Mouse (Mus musculus): ENCODE measurements around the gene Madd. TPM values are rescaled to one million over a fixed set of nuclear protein-coding genes. Genes with fewer than 3 reads are reported as not detected.

Gene Madd
- polyA plus RNA-seq (2015; fragmentation: Nextera tagmentation; extraction: Ambion mirVana) = 62.1 and 66.8 TPM in 2 replicates

DNA sequence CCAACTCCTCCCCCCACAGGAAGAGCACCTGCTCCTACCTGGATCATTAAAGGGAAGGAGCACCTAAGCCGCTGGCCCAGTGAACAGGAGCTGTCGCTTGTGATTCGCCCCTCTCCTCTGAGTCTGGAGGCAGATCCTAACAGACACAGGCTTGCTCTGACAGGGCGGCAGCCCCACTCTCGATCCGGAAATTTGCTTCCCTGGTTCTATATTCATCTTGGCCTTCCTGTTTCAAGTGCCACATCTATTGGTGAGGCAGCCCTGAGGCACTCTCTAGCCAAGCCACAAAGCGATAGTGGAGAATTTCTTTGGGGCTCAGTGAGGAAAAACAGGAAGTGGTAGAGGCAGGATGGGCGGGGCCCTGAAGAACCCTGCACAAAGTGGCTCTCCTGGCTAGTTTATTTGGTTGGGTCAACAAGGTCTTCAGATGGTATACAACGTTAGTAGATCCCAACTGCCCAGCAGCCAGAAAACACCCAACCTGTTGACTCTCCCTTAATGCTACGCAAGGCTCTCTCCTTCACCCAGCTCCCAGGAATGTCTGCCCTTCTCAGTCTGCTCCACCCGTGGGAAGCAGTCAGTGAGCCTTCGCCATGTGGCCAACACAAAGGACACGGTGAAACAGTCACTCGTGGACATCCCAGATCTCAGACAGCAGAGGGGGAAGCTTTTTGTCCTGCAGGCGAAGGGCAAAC lies at the start of gene Madd:
Gene Madd (minus strand): TSS at position 127 of the 695 bp plus-strand sequence.
- Histone ChIP-seq H3K4me1 (ENCODE audit: control insufficient read depth, insufficient read depth, low read length) (peaks cover 25% of the 10 kb centered on the region), H3K4me2 (ENCODE audit: low read length) (peak within 1 kb of the TSS; percentile 87), H3K27me3 (ENCODE audit: control insufficient read depth, insufficient read depth, low read depth, low read length) (no peaks in the 10 kb centered on the region), H3K9me3 (replicated peaks; ENCODE audit: control insufficient read depth, low read length, poor library complexity, severe bottlenecking) (no peaks in the 10 kb centered on the region), H3K36me3 (ENCODE audit: control insufficient read depth, insufficient read depth, low read length) (no peaks in the 10 kb centered on the region), H3K27ac (ENCODE audit: low read length) (peak within 1 kb of the TSS; percentile 96), H3K9ac (ENCODE audit: low read depth, low read length) (peak within 1 kb of the TSS; percentile 94), H3K4me3 (ENCODE audit: low read depth, low read length) (peak within 1 kb of the TSS; percentile 94)
- WGBS = 69% methylated on average over 15 of the region's 15 CpGs
- ATAC-seq = peak; percentile 11

DNA sequence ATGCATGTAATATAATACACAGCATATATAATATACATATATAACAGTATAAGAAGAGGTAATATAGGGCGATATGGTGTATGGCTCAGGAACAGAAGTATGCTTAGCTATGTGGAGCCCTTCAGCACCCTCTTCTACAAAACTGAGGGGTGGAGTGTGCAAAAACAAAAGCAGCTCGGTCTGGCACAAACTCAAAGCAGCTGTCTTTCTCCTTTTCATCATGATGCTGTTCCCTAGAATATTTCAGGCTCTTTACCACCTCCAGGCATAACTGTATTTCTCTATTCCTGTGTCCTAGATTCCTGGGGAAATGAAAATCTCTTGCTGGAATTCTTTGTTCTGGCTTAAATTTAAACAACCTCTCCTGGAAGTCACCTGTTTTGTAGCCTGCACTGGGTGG lies 46.1 kb upstream of the Madd start:
- no peaks in the 10 kb centered on the region for H3K27me3 ChIP-seq (ENCODE audit: control insufficient read depth, insufficient read depth, low read depth, low read length)
- no peaks in the 10 kb centered on the region for H3K9me3 ChIP-seq (replicated peaks; ENCODE audit: control insufficient read depth, low read length, poor library complexity, severe bottlenecking)
- H3K27ac ChIP-seq (ENCODE audit: low read length) = no peak overlapping the region
- no peaks in the 10 kb centered on the region for H3K4me1 ChIP-seq (ENCODE audit: control insufficient read depth, insufficient read depth, low read length)
- no peaks in the 10 kb centered on the region; the same call in 1 of the 2 replicates for H3K36me3 ChIP-seq (ENCODE audit: control insufficient read depth, insufficient read depth, low read length)
- ATAC-seq = no peak
- no peak overlapping the region for H3K4me2 ChIP-seq (ENCODE audit: low read length)
- H3K9ac ChIP-seq (ENCODE audit: low read depth, low read length) = no peak overlapping the region
- WGBS = 84% methylated on average over 2 of the region's 2 CpGs
- H3K4me3 ChIP-seq (ENCODE audit: low read depth, low read length) = no peak overlapping the region

DNA sequence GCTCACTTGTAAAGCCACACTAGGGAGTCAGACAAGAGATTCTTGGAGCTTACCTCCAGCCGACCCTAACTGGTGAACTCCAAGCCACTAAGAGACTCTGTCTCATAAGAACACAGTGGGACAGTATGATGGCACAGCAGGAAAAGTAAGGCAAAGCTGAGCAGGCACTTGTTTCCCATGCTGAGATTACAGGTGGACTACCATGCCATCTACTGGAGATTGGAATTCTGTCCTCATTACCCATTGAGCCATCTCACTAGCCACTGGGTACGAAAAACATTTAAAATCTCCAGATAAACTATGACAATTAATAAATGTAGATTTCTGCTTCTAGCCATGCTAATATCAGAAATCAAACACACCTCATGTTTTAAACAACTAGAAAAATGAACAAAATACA lies 40.0 kb upstream of the Madd start:
- Histone ChIP-seq H3K27me3 (ENCODE audit: control insufficient read depth, insufficient read depth, low read depth, low read length) (no peaks in the 10 kb centered on the region), H3K9me3 (replicated peaks; ENCODE audit: control insufficient read depth, low read length, poor library complexity, severe bottlenecking) (no peaks in the 10 kb centered on the region), H3K36me3 (ENCODE audit: control insufficient read depth, insufficient read depth, low read length) (no peaks in the 10 kb centered on the region), H3K4me3 (ENCODE audit: low read depth, low read length) (no peak overlapping the region), H3K4me1 (ENCODE audit: control insufficient read depth, insufficient read depth, low read length) (no peaks in the 10 kb centered on the region), H3K9ac (ENCODE audit: low read depth, low read length) (no peak overlapping the region), H3K4me2 (ENCODE audit: low read length) (no peak overlapping the region), H3K27ac (ENCODE audit: low read length) (no peak overlapping the region)
- 75% methylated on average over 2 of the region's 2 CpGs for WGBS
- no peak for ATAC-seq

DNA sequence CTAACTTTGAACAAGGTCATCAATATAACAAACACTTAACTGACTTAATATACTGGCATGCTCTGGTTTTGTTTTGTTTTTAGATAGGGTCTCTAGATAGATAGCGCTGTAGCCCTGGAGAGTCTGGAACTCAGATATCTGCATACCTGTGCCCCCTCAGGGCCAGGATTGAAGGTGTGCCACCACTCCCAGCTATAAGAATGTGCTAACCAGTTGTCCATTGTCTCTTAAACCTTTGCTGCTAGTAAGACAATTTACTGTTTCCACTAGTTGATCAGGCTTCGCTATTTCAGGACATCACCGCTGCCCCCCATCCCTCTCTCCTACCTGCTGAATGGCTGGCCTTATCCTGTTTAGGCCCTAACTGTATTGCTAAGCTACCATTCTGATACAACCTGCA lies 36.9 kb upstream of the Madd start:
- 96% methylated on average over 3 of the region's 3 CpGs for WGBS
- Histone ChIP-seq H3K9ac (ENCODE audit: low read depth, low read length) (no peak overlapping the region), H3K27me3 (ENCODE audit: control insufficient read depth, insufficient read depth, low read depth, low read length) (no peaks in the 10 kb centered on the region), H3K27ac (ENCODE audit: low read length) (no peak overlapping the region), H3K4me1 (ENCODE audit: control insufficient read depth, insufficient read depth, low read length) (no peaks in the 10 kb centered on the region), H3K9me3 (replicated peaks; ENCODE audit: control insufficient read depth, low read length, poor library complexity, severe bottlenecking) (no peaks in the 10 kb centered on the region), H3K36me3 (ENCODE audit: control insufficient read depth, insufficient read depth, low read length) (peaks cover 2% of the 10 kb centered on the region; the same call in 1 of the 2 replicates), H3K4me2 (ENCODE audit: low read length) (no peak overlapping the region), H3K4me3 (ENCODE audit: low read depth, low read length) (no peak overlapping the region)
- no peak for ATAC-seq

DNA sequence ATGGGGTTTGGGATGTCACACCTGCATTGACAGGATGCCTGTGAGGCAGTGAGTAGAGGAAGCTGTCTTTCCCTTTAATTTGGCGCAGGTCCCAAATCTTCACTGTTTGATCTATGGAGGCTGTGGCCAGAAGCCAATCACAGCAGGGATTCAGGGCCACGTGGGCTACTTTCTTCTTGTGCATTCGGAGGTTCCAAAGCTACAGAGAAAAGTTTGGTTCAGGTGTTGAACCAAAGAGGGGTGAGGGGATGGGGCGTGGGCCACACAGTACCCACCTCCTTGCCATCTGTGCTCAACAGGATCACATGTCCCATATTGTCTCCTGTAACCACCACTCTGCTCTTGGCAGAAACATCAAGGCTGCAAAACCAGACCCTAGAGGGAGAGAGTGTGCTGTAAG lies 33.4 kb upstream of the Madd start:
- ATAC-seq = no peak
- no peak overlapping the region for H3K4me2 ChIP-seq (ENCODE audit: low read length)
- peaks cover 10% of the 10 kb centered on the region for H3K36me3 ChIP-seq (ENCODE audit: control insufficient read depth, insufficient read depth, low read length)
- no peak overlapping the region for H3K4me3 ChIP-seq (ENCODE audit: low read depth, low read length)
- 67% methylated on average over 4 of the region's 4 CpGs for WGBS
- H3K9ac ChIP-seq (ENCODE audit: low read depth, low read length) = no peak overlapping the region
- no peaks in the 10 kb centered on the region for H3K27me3 ChIP-seq (ENCODE audit: control insufficient read depth, insufficient read depth, low read depth, low read length)
- H3K9me3 ChIP-seq (replicated peaks; ENCODE audit: control insufficient read depth, low read length, poor library complexity, severe bottlenecking) = no peaks in the 10 kb centered on the region
- no peaks in the 10 kb centered on the region for H3K4me1 ChIP-seq (ENCODE audit: control insufficient read depth, insufficient read depth, low read length)
- no peak overlapping the region for H3K27ac ChIP-seq (ENCODE audit: low read length)

DNA sequence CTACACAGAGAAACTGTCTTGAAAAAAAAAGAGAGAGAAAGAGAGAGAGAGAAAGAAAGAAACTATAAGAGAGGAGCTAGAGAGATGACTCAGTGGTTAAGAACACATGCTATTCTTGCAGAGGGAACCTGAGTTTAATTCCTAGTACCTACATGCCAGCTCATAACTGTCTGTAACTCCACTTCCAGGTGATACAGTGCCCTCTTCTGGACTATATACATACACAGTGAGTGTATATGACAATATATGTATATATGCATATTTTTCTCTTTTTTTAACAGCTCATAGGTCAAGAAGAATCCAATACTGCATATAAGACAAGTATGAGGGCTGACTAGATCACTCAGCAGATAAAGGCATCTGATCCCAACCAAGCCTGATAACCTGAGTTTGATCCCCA lies 29.7 kb upstream of the Madd start:
- Histone ChIP-seq H3K9me3 (replicated peaks; ENCODE audit: control insufficient read depth, low read length, poor library complexity, severe bottlenecking) (no peaks in the 10 kb centered on the region), H3K4me2 (ENCODE audit: low read length) (no peak overlapping the region), H3K27ac (ENCODE audit: low read length) (no peak overlapping the region), H3K4me3 (ENCODE audit: low read depth, low read length) (no peak overlapping the region), H3K9ac (ENCODE audit: low read depth, low read length) (no peak overlapping the region), H3K27me3 (ENCODE audit: control insufficient read depth, insufficient read depth, low read depth, low read length) (no peaks in the 10 kb centered on the region), H3K36me3 (ENCODE audit: control insufficient read depth, insufficient read depth, low read length) (peaks cover 29% of the 10 kb centered on the region), H3K4me1 (ENCODE audit: control insufficient read depth, insufficient read depth, low read length) (no peaks in the 10 kb centered on the region)
- ATAC-seq = no peak

DNA sequence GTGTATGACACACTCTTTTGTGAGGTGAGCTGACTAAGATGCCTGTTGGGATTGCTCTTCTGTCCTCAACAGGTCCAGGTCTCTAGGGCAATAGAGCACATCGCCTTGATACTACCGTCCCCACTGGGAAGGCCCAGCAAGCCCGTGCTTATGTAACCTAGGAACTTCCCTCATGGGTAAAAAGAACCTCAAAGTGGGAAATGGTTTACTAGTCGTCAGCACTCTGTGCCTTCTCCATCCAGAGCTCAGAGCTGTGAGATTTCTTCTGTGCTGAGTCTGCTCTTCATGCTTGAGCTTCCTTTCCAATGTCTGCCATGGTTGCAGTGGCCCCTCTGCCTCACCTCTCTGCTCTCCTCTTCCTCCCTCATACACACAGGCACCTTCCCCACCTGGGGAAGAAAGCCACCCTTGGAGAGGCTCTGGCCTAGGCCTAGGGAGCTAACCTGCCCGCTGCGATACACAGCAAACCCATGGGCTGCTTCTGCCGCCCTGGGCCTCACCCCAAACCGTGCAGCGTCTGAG lies 22.7 kb upstream of the Madd start:
- H3K4me1 ChIP-seq (ENCODE audit: control insufficient read depth, insufficient read depth, low read length) = peaks cover 16% of the 10 kb centered on the region
- no peak overlapping the region for H3K4me2 ChIP-seq (ENCODE audit: low read length)
- no peak overlapping the region for H3K9ac ChIP-seq (ENCODE audit: low read depth, low read length)
- ATAC-seq = no peak
- peaks cover 37% of the 10 kb centered on the region for H3K36me3 ChIP-seq (ENCODE audit: control insufficient read depth, insufficient read depth, low read length)
- no peak overlapping the region for H3K4me3 ChIP-seq (ENCODE audit: low read depth, low read length)
- WGBS = 94% methylated on average over 9 of the region's 9 CpGs
- no peaks in the 10 kb centered on the region for H3K9me3 ChIP-seq (replicated peaks; ENCODE audit: control insufficient read depth, low read length, poor library complexity, severe bottlenecking)
- no peaks in the 10 kb centered on the region for H3K27me3 ChIP-seq (ENCODE audit: control insufficient read depth, insufficient read depth, low read depth, low read length)
- H3K27ac ChIP-seq (ENCODE audit: low read length) = no peak overlapping the region

DNA sequence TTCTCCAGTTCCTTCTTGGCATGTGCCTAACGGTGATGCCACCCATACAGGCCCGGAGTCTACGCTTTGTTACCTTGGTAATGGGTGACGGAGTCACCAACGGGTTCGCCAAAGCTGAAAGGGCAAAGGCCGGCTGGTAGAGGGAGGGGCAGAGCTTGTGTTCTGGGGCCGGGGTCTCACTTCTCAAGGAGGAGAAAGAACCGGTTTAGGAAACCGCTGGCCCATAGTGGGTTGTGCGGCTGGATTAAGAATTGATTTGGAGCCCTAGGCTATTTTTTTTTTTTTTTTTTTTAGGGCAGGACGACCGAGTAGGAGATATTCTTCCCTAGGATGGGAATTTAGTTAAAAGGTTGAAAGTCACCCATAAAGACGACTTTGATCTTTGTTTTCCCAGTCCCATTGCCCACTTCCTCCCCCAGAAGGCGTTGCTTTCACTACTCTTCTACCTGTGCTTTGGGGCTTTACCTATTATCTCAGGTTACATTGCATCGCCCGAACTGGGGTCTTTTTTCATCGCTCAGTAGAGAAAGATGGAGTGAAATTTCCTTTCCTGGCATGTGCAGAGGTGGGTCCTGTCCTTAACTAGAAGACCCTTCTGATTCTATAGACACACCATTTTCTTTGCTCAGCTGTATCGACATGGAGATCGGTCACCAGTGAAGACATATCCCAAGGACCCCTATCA lies 19.5 kb upstream of the Madd start:
- H3K4me2 ChIP-seq (ENCODE audit: low read length) = peak overlapping the region; percentile 85
- 13% methylated on average over 20 of the region's 20 CpGs for WGBS

More for the DNA sequence above, 19.5 kb upstream of the Madd start:
- Histone ChIP-seq H3K27me3 (ENCODE audit: control insufficient read depth, insufficient read depth, low read depth, low read length) (no peaks in the 10 kb centered on the region), H3K36me3 (ENCODE audit: control insufficient read depth, insufficient read depth, low read length) (peaks cover 23% of the 10 kb centered on the region), H3K4me3 (ENCODE audit: low read depth, low read length) (peak overlapping the region; percentile 62), H3K9ac (ENCODE audit: low read depth, low read length) (peak overlapping the region; percentile 79), H3K4me1 (ENCODE audit: control insufficient read depth, insufficient read depth, low read length) (peaks cover 16% of the 10 kb centered on the region), H3K9me3 (replicated peaks; ENCODE audit: control insufficient read depth, low read length, poor library complexity, severe bottlenecking) (no peaks in the 10 kb centered on the region), H3K27ac (ENCODE audit: low read length) (peak overlapping the region; percentile 89)
- ATAC-seq = 0 out of 2 replicates have a peak, but pooled peaks have one; percentile 6

Data from midbrain, embryonic 16.5 days (tissue).